Mouse (Mus musculus) 3134 (cell line): ENCODE measurements around the gene Gabpb2.

Source experiments
- DNase-seq: peaks from one replicate; pipeline ENCODE4 v3.0.0-alpha.2; 2011; ENCODE audit warnings: low spot score; ENCODE audit not compliant: insufficient read length; ENCODE audit errors: extremely low read depth

Gabpb2 gene

GRCm38 (mm10) chr3:95199101-95199500 lies 18.6 kb downstream of the Gabpb2 start:
- DNase-seq, result no peak

- no peak for DNase-seq
These were observed 21.9 kb downstream of the Gabpb2 start for GRCm38 (mm10) chr3:95195772-95196171.

GRCm38 (mm10) chr3:95194721-95195135 lies 23.0 kb downstream of the Gabpb2 start:
- DNase-seq, result peak; percentile 62

- no peak for DNase-seq
These were observed 30.8 kb downstream of the Gabpb2 start for GRCm38 (mm10) chr3:95186888-95187287.

GRCm38 (mm10) chr3:95186100-95186499 lies 31.6 kb downstream of the Gabpb2 start:
- no peak for DNase-seq

- DNase-seq, result no peak
These were observed 32.7 kb downstream of the Gabpb2 start for GRCm38 (mm10) chr3:95184796-95185577.

- DNase-seq, result no peak
These were observed 35.9 kb downstream of the Gabpb2 start for GRCm38 (mm10) chr3:95181841-95182240.

GRCm38 (mm10) chr3:95179890-95180289 lies 37.8 kb downstream of the Gabpb2 start:
- DNase-seq, result no peak

- DNase-seq, result no peak
These were observed 38.8 kb downstream of the Gabpb2 start for GRCm38 (mm10) chr3:95178948-95179347.

- no peak for DNase-seq
These were observed 40.1 kb downstream of the Gabpb2 start for GRCm38 (mm10) chr3:95177583-95177982.

GRCm38 (mm10) chr3:95176500-95176899 lies 41.2 kb downstream of the Gabpb2 start:
- DNase-seq, result no peak

GRCm38 (mm10) chr3:95174011-95174592 lies 43.6 kb downstream of the Gabpb2 start:
- DNase-seq, result no peak

GRCm38 (mm10) chr3:95173256-95173949 lies 44.3 kb downstream of the Gabpb2 start:
- no peak for DNase-seq

GRCm38 (mm10) chr3:95172526-95173255 lies 45.0 kb downstream of the Gabpb2 start:
- no peak for DNase-seq

GRCm38 (mm10) chr3:95171105-95171504 lies 46.6 kb downstream of the Gabpb2 start:
- no peak for DNase-seq

- DNase-seq, result no peak
These were observed 47.7 kb downstream of the Gabpb2 start for GRCm38 (mm10) chr3:95169996-95170395.

GRCm38 (mm10) chr3:95164840-95165239 lies 52.9 kb downstream of the Gabpb2 start:
- DNase-seq, result no peak

- no peak for DNase-seq
These were observed 53.5 kb downstream of the Gabpb2 start for GRCm38 (mm10) chr3:95164256-95164550.

- no peak for DNase-seq
These were observed 54.1 kb downstream of the Gabpb2 start for GRCm38 (mm10) chr3:95163419-95164255.

GRCm38 (mm10) chr3:95162345-95162628 lies 55.4 kb downstream of the Gabpb2 start:
- no peak for DNase-seq
